Mouse (Mus musculus): ENCODE measurements around the gene Rarres1. TPM values are rescaled to one million over a fixed set of nuclear protein-coding genes. Genes with fewer than 3 reads are reported as not detected.
A peak's percentile ranks its signal among the peaks of the same experiment; 100 is the strongest.

Gene Rarres1
- polyA plus RNA-seq, 1 experiment from 2014 or later = 2.3 TPM

DNA sequence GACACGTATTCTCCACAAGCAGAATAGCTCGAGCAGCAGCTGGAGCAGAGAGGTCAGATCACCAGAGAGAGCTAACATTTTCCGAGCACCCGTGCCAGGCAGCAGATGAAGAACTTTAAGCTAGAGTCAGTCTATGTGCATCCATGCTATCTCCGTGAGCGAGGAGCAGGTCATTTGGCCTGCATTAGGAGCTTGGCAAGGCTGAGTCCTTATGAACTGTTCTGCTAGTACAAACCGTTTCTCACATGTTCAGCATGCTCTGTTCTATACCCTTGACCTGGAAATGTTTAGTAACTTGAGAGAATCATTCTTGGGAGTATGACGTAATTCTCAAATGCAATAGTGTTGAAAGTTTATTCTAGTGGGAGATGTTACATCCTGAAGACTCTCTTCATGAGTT is 28.3 kb upstream of the Rarres1 start:
- DNase-seq = no peak
- Histone ChIP-seq H3K4me3 (replicated peaks; ENCODE audit: low read depth, low read length) (no peak overlapping the region), H3K9ac (replicated peaks; ENCODE audit: low read length) (no peak overlapping the region), H3K27ac (replicated peaks; ENCODE audit: low read depth, low read length) (no peak overlapping the region), H3K4me1 (ENCODE audit: control insufficient read depth, insufficient read depth, low read length) (no peaks in the 10 kb centered on the region), H3K4me2 (ENCODE audit: low read length) (no peak overlapping the region), H3K27me3 (ENCODE audit: control insufficient read depth, insufficient read depth, low read length) (no peaks in the 10 kb centered on the region), H3K9me3 (ENCODE audit: control insufficient read depth, low read length) (no peaks in the 10 kb centered on the region), H3K36me3 (ENCODE audit: control insufficient read depth, insufficient read depth, low read length) (no peaks in the 10 kb centered on the region)
- ATAC-seq (ENCODE audit: low FRiP score, low TSS enrichment) = no peak
- WGBS = 80% methylated on average over 8 of the region's 8 CpGs

DNA sequence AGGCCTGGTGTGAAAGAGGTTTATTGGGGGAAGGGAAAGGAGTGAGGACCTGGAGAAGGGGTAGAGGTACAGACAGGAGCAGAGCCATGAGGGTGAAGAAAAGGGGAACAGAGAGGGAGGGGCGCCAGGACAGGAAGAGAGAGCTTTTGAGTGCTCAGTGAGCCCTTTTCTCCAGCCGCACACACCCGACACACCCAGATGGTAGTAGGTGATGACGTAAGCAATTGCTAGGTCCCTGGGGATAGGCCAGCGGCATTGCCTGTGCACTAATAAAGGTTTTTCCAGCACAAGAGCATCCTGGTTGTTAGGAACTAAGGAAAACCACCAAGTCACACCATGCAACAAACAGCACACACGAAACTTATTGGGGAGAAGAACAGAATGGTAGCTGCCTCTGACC is 9.4 kb upstream of the Rarres1 start:
- no peaks in the 10 kb centered on the region for H3K9me3 ChIP-seq (ENCODE audit: control insufficient read depth, low read length)
- 84% methylated on average over 6 of the region's 6 CpGs for WGBS
- no peak overlapping the region for H3K27ac ChIP-seq (replicated peaks; ENCODE audit: low read depth, low read length)
- H3K9ac ChIP-seq (replicated peaks; ENCODE audit: low read length) = no peak overlapping the region
- H3K27me3 ChIP-seq (ENCODE audit: control insufficient read depth, insufficient read depth, low read length) = no peaks in the 10 kb centered on the region
- no peaks in the 10 kb centered on the region for H3K4me1 ChIP-seq (ENCODE audit: control insufficient read depth, insufficient read depth, low read length)
- H3K36me3 ChIP-seq (ENCODE audit: control insufficient read depth, insufficient read depth, low read length) = no peaks in the 10 kb centered on the region
- DNase-seq (no peak), ATAC-seq (ENCODE audit: low FRiP score, low TSS enrichment) (no peak)
- H3K4me3 ChIP-seq (replicated peaks; ENCODE audit: low read depth, low read length) = no peak overlapping the region
- H3K4me2 ChIP-seq (ENCODE audit: low read length) = no peak overlapping the region

DNA sequence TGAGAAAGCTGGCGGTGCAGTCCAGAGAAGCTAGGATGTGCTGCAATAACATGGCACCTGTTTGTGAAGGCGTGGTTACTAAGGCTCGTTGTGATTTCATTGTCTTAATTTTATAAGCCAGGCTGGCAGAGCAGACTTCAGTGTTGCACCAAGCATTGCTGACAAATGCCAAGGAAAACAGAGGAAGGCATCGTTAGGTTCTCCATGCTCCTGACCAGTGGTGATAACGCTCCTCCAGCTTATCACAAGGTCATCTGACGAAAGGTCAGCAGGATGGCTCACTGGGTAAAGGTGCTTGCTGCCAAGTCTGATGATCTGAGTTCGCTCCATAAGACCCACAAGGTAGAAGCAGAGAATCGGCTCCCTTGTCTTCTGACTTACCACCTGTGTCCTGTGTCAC is 7.4 kb upstream of the Rarres1 start:
- no peak for DNase-seq
- Histone ChIP-seq H3K36me3 (ENCODE audit: control insufficient read depth, insufficient read depth, low read length) (no peaks in the 10 kb centered on the region), H3K9me3 (ENCODE audit: control insufficient read depth, low read length) (no peaks in the 10 kb centered on the region), H3K4me3 (replicated peaks; ENCODE audit: low read depth, low read length) (no peak overlapping the region), H3K4me1 (ENCODE audit: control insufficient read depth, insufficient read depth, low read length) (no peaks in the 10 kb centered on the region), H3K27ac (replicated peaks; ENCODE audit: low read depth, low read length) (no peak overlapping the region), H3K4me2 (ENCODE audit: low read length) (no peak overlapping the region), H3K9ac (replicated peaks; ENCODE audit: low read length) (no peak overlapping the region), H3K27me3 (ENCODE audit: control insufficient read depth, insufficient read depth, low read length) (no peaks in the 10 kb centered on the region)
- 90% methylated on average over 8 of the region's 8 CpGs for WGBS
- ATAC-seq (ENCODE audit: low FRiP score, low TSS enrichment) = no peak

DNA sequence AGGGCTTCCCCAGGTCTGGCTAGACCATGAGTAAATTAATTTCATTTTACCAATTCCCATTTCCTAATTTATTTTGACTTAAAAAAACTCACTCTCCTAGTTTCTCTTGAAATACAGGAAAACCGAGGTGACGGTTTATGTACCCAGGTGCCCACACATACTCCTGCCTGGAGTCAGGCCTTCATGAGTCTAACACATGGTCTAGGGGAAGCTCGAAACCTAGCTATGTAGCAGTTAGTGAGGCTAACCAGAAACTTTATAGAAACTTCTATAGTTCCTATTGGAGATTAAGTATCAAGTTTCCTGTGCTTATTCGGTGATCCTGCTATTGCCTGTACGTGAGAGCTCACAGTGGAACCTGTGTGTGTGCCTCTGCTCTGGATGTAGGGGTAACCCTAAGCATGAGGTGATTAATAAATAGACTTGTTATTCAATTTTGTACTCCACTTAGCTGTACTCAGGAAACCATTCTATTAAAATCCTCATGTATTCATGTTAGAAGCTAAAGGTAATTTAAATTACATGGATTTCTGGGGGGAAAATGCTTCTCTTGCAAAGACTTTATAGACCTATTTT is 5.3 kb upstream of the Rarres1 start:
- Histone ChIP-seq H3K4me1 (ENCODE audit: control insufficient read depth, insufficient read depth, low read length) (0 out of 2 replicates have a peak, but pooled peaks cover 1% of the 10 kb centered on the region), H3K27me3 (ENCODE audit: control insufficient read depth, insufficient read depth, low read length) (no peaks in the 10 kb centered on the region; the same call in 1 of the 2 replicates), H3K9me3 (ENCODE audit: control insufficient read depth, low read length) (no peaks in the 10 kb centered on the region), H3K4me2 (ENCODE audit: low read length) (no peak overlapping the region), H3K36me3 (ENCODE audit: control insufficient read depth, insufficient read depth, low read length) (no peaks in the 10 kb centered on the region), H3K9ac (replicated peaks; ENCODE audit: low read length) (no peak overlapping the region), H3K27ac (replicated peaks; ENCODE audit: low read depth, low read length) (no peak overlapping the region), H3K4me3 (replicated peaks; ENCODE audit: low read depth, low read length) (no peak overlapping the region)
- no peak for DNase-seq
- no peak for ATAC-seq (ENCODE audit: low FRiP score, low TSS enrichment)
- 89% methylated on average over 5 of the region's 5 CpGs for WGBS

DNA sequence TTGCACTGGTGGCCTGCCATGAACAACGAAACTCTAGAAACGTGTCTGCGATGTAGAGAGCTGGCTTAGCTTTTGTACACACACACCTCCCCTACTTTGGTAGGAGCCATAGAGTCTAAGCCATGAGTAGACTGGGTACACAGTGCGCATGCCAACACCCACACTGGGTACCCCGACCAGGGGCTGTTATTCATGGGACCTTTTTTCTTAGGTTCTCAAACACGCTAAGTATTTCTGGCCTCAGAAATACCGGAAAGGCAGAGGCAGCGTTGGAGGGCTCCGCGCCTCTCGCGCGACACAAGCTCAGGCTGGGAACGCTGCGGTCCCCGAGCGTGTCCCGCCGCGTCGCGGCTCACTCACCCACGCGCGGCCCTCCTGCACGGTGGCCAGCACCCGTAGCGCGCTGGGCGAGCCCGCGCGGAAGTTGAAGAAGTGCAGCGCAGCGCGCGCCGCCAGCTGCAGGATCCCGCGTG is 486 bp downstream of the Rarres1 start:
- ATAC-seq (ENCODE audit: low FRiP score, low TSS enrichment) (peak; percentile 29; the same call in 1 of the 2 replicates), DNase-seq (peak; percentile 69)
- Histone ChIP-seq H3K27me3 (ENCODE audit: control insufficient read depth, insufficient read depth, low read length) (peaks cover 3% of the 10 kb centered on the region; the same call in 1 of the 2 replicates), H3K4me2 (ENCODE audit: low read length) (peak overlapping the region; percentile 100), H3K36me3 (ENCODE audit: control insufficient read depth, insufficient read depth, low read length) (no peaks in the 10 kb centered on the region), H3K9ac (replicated peaks; ENCODE audit: low read length) (peak overlapping the region; percentile 67), H3K27ac (replicated peaks; ENCODE audit: low read depth, low read length) (no peak overlapping the region), H3K9me3 (ENCODE audit: control insufficient read depth, low read length) (no peaks in the 10 kb centered on the region), H3K4me1 (ENCODE audit: control insufficient read depth, insufficient read depth, low read length) (peaks cover 9% of the 10 kb centered on the region; the same call in 1 of the 2 replicates), H3K4me3 (replicated peaks; ENCODE audit: low read depth, low read length) (peak overlapping the region; percentile 59)
- 5% methylated on average over 40 of the region's 40 CpGs for WGBS

DNA sequence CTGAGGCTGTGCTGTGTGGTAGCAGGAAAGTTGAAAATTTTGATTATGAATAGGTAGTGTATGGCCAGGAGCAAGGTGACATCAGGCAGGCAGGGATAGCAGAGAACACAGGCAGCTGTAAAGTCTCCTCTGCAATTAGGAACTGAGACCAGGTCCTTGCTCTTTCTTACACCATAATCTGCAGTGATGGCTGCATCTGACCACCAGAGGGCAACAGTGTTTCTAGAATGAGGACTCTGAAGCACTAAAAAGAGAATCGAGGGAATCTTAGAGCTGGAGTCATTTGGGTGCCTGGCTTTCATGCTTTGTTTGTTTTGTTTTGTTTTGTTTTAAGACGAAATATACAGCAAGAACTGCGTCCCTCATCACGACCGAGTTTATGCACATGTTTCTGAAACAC is 2.5 kb downstream of the Rarres1 start:
- Histone ChIP-seq H3K9me3 (ENCODE audit: control insufficient read depth, low read length) (no peaks in the 10 kb centered on the region), H3K9ac (replicated peaks; ENCODE audit: low read length) (no peak overlapping the region), H3K27me3 (ENCODE audit: control insufficient read depth, insufficient read depth, low read length) (peaks cover 3% of the 10 kb centered on the region; the same call in 1 of the 2 replicates), H3K27ac (replicated peaks; ENCODE audit: low read depth, low read length) (no peak overlapping the region), H3K4me2 (ENCODE audit: low read length) (no peak overlapping the region), H3K36me3 (ENCODE audit: control insufficient read depth, insufficient read depth, low read length) (no peaks in the 10 kb centered on the region), H3K4me1 (ENCODE audit: control insufficient read depth, insufficient read depth, low read length) (peaks cover 9% of the 10 kb centered on the region; the same call in 1 of the 2 replicates), H3K4me3 (replicated peaks; ENCODE audit: low read depth, low read length) (no peak overlapping the region)
- WGBS = 2% methylated on average over 5 of the region's 5 CpGs
- ATAC-seq (ENCODE audit: low FRiP score, low TSS enrichment) (peak; percentile 55; the same call in 1 of the 2 replicates), DNase-seq (peak; percentile 95)

DNA sequence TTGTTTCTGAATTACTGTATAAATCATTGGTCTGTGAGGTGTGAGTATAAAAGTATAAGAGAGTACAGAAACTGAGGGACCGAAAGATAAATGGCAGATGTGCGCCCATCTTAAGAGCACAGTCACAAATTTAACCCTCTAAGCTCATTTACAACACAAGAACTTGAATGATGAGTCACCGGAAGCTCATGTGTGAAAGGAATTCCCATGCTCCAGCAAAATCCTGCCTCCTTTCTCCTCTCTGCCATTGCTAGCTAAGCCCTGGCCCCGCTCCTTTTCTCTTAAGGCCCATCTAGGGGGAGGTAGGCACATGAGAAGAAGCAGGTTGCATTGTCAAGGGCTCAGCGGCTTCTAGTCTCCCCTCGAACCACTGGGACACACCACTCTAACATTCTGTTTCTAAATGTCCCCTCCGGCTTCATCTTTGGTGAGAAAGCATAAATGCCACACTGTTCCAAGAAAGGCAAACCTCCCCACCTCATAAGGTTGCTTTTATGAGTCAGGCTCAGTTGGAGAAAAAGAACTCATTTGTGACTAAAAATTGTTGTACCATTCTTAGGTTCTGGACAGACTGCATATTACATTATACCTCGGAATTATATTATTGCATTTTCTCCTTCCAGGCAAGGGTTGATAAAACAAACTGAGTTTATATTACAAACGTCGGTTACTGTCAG is 7.0 kb downstream of the Rarres1 start:
- H3K4me1 ChIP-seq (ENCODE audit: control insufficient read depth, insufficient read depth, low read length) = no peaks in the 10 kb centered on the region
- no peak overlapping the region for H3K4me3 ChIP-seq (replicated peaks; ENCODE audit: low read depth, low read length)
- ATAC-seq (ENCODE audit: low FRiP score, low TSS enrichment) (no peak), DNase-seq (no peak)
- 81% methylated on average over 10 of the region's 10 CpGs for WGBS
- no peak overlapping the region for H3K9ac ChIP-seq (replicated peaks; ENCODE audit: low read length)
- no peaks in the 10 kb centered on the region for H3K36me3 ChIP-seq (ENCODE audit: control insufficient read depth, insufficient read depth, low read length)
- no peaks in the 10 kb centered on the region for H3K9me3 ChIP-seq (ENCODE audit: control insufficient read depth, low read length)
- H3K4me2 ChIP-seq (ENCODE audit: low read length) = no peak overlapping the region
- no peak overlapping the region for H3K27ac ChIP-seq (replicated peaks; ENCODE audit: low read depth, low read length)
- no peaks in the 10 kb centered on the region for H3K27me3 ChIP-seq (ENCODE audit: control insufficient read depth, insufficient read depth, low read length)

DNA sequence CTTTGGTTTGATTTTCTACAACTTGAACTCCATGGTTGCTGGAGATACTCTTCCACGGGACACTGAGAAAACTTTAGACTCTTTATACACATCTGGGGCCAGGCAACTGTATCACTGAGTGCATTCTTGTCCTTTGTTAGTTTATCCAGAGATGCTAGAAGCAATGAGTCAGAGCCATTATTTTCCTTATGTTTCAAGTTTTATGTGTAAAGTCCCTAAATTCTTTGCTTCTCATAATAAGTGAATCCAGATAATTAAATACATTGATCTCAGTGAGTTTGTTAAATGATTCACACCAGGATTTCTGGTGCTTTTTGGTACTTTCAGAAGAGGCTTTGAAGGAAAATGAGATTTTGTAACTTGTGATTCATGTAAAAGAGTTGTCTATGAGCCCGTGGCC is 10.0 kb downstream of the Rarres1 start:
- WGBS = 77% methylated on average over 2 of the region's 2 CpGs
- Histone ChIP-seq H3K4me1 (ENCODE audit: control insufficient read depth, insufficient read depth, low read length) (no peaks in the 10 kb centered on the region), H3K4me2 (ENCODE audit: low read length) (no peak overlapping the region), H3K4me3 (replicated peaks; ENCODE audit: low read depth, low read length) (no peak overlapping the region), H3K27me3 (ENCODE audit: control insufficient read depth, insufficient read depth, low read length) (no peaks in the 10 kb centered on the region), H3K9me3 (ENCODE audit: control insufficient read depth, low read length) (no peaks in the 10 kb centered on the region), H3K27ac (replicated peaks; ENCODE audit: low read depth, low read length) (no peak overlapping the region), H3K9ac (replicated peaks; ENCODE audit: low read length) (no peak overlapping the region), H3K36me3 (ENCODE audit: control insufficient read depth, insufficient read depth, low read length) (no peaks in the 10 kb centered on the region)
- ATAC-seq (ENCODE audit: low FRiP score, low TSS enrichment) = no peak
- DNase-seq = no peak

DNA sequence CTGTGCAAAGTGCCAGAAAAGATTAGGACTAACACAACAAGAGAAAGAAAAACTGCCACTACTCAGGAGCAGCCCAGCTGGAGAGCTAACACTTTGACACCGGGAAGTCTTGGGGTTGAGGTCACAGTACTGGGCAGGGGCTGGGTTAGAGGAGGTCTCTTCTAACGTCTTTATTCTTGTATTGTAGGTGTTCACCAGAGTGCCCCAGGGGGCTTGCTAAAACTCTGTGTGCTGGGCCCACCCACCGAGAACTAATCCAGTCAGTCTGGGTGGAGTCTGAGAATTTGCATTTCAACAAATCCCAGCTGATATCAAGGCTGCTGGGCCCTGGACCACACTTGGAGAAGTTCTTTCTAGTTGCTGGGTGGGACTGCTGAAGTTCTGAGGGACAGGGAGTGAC is 11.4 kb downstream of the Rarres1 start:
- H3K27me3 ChIP-seq (ENCODE audit: control insufficient read depth, insufficient read depth, low read length) = no peaks in the 10 kb centered on the region
- WGBS = 0% methylated on average over 3 of the region's 3 CpGs
- H3K9me3 ChIP-seq (ENCODE audit: control insufficient read depth, low read length) = no peaks in the 10 kb centered on the region
- ATAC-seq (ENCODE audit: low FRiP score, low TSS enrichment) = no peak
- no peak overlapping the region for H3K9ac ChIP-seq (replicated peaks; ENCODE audit: low read length)
- peak; percentile 13 for DNase-seq
- H3K4me3 ChIP-seq (replicated peaks; ENCODE audit: low read depth, low read length) = no peak overlapping the region
- no peaks in the 10 kb centered on the region for H3K4me1 ChIP-seq (ENCODE audit: control insufficient read depth, insufficient read depth, low read length)
- H3K4me2 ChIP-seq (ENCODE audit: low read length) = no peak overlapping the region
- no peaks in the 10 kb centered on the region for H3K36me3 ChIP-seq (ENCODE audit: control insufficient read depth, insufficient read depth, low read length)
- H3K27ac ChIP-seq (replicated peaks; ENCODE audit: low read depth, low read length) = no peak overlapping the region
